Mouse (Mus musculus): Measurements from ENCODE around the gene Zfp382.

DNA sequence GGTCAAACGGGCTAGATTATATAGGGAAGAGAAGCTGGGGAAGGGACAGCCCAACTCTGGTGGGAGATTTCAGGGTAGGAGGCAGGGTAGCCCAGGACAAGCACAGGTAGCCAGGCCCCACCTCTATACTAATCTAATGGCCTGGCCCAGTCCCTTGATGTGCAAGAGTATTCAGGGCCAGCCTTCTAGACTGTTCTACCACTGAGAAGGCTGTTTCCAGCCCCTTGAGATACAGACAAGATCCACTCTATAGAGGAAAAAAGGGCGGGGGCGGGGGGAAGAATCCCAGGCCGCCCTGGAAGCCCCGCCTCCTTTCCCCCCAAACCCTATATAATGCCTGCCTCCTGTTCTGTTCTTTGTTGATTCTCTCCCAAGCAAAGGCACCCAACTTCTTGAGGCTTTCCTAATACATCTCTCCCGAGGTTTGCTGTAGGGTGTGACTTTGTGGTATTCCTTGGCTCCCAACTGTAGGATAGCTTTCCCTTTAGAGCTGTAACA lies 27.8 kb upstream of the Zfp382 start:
- no peak for TF ChIP-seq CTCF (IDR thresholded peaks at IDR 0.05; ENCODE audit: low read depth, low read length)
- no peak for TF ChIP-seq GATA1 (IDR thresholded peaks at IDR 0.05; ENCODE audit: borderline replicate concordance, low read length)
- TF ChIP-seq TAL1 (conservative IDR thresholded peaks at IDR 0.05; ENCODE audit: low read depth, low read length): no peak
- TF ChIP-seq POLR2AphosphoS5 (IDR thresholded peaks at IDR 0.05; ENCODE audit: insufficient replicate concordance, low read depth, low read length): no peak

Measured in G1E (cell line).